Mouse (Mus musculus): ENCODE data around the gene Susd1. TPM values are rescaled to one million over a fixed set of nuclear protein-coding genes. Genes with fewer than 3 reads are reported as not detected.

The Susd1 gene
- total RNA-seq (2014; fragmentation: Nextera tagmentation) (63.2 and 74.8 TPM in 2 replicates), total RNA-seq (2017) (94.4 and 95.7 TPM in 2 replicates)

GRCm38 (mm10) chr4:59437990-59438854 is at the start of gene Susd1:
Gene Susd1, minus strand, starts transcription at chr4:59438633.
- ATAC-seq (replicated peaks; ENCODE audit: poor library complexity, severe bottlenecking) = peak; percentile 34

DNA sequence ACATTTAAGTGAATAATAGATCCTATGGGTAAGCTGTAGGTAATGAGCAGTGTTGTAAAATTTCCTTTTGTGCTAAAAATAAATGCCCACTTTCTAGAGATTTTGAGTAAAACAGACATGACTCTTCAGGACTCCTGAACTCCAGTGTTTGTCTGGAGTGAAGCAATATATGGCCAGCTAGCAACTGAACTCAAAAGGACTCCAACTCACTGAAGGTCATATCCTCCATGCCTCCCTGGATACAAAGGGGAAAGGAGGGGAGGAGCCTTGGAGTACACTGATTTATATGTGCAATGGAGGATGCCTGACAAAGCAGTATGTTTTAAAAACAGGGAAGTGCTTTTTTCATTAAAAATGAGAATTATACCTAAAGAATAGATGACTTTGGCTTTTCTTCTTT is 32.9 kb upstream of the Susd1 start:
- no peak; the same call in 1 of the 2 replicates for ATAC-seq (replicated peaks; ENCODE audit: poor library complexity, severe bottlenecking)

DNA sequence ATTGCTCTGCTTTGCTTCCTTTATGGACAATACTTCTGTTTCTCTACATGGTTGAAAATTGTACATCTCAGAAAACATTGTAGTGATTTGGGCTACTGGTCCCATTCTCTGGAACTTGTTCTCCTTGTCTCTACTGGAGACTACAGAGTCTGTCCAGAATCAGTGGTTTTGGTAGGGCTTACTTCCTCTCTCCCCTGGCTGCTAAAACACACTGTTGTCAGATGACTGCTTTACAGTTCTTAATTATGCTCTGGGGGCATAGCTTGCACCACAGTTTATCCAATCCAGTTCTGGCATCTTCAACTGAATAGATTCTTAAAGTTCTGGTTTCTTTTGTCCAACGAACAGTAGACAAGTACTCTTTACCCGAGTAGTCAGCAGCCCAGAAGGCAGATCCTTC is 27.0 kb upstream of the Susd1 start:
- peak; percentile 90 for ATAC-seq (replicated peaks; ENCODE audit: poor library complexity, severe bottlenecking)

DNA sequence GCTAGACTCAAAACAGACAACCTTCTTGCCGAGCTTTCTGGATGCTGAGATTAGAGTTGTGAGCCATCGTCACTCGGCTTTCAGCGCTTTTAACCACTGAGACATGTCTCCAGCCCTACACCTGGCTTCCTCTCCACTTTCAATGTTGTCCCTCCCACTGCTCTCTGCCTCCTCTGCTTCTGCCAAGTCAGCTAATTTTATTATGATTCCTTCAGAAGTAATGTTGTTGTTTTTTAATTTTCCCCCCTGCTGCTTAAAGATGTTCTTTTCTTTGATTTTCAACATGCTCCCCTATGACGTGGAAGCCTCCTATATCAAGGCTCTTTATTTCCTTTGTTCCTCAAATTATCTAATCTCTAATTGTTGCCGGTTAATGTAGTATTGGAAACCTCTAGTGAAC is 26.2 kb upstream of the Susd1 start:
- ATAC-seq (replicated peaks; ENCODE audit: poor library complexity, severe bottlenecking) = no peak

- no peak for ATAC-seq (replicated peaks; ENCODE audit: poor library complexity, severe bottlenecking)
Observed at GRCm38 (mm10) chr4:59462494-59462893, 24.1 kb upstream of the Susd1 start.

DNA sequence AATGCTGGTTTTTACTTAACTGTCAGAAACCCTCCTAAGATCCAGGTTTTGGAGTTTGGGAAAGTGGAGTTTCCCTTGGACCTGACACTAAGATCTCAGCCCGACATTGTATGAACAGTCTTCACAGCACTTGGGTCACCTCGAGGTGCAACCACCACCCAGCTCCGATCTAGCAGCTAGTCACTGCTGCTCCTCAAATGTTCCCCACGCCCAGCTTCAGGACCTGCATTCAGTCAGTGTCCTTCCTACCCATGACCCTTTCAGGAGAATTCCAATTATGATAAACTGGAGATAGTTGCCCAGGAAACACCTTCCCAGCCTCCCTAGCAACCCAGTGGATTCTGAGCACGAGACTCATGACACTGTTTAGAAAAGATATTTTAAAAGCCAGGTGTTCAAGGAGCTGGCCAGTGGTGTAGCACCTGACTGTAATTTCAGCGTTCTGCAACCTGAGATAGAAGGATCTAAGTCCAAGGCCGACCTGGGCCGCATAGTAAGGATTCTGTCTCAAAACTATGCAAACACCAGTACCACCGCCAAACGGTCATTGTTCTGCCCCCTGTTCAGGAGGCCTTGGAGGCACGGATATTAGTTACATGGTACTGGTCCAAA is 22.8 kb upstream of the Susd1 start:
- ATAC-seq (replicated peaks; ENCODE audit: poor library complexity, severe bottlenecking) = no peak

DNA sequence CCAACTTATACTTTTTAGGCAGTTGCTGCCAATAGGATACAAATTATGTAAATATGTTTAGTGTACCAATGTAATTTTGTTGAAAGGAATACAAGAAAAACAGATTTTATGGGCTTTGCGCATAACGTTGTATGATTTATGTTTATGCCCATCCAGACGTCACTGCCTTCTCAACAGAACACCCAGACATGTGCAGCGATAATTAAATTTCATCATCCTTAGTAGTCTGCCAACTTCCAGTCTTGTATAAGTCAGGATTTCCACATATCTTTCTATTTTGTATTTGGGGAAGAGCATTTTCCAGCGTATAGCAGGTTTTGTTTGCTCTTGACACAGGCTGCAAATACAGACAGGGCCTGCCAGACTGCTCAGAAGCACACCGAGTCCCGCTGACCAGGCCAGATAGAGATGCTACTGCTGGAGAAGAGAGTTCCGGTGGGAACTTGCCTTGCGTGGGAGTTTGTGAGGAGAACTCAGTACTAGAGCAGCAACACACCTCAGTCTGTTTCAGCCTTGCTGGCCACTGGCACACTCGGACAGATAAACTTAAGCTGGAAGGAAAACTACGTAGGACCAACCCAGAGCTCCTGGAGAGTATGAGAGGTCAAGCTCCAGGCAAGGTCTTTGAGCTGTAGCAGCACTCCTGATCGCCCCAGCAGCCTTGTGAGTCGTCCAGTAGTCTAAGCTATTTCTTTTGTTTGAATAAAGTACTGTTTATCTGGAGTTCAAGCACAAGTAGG is 21.0 kb upstream of the Susd1 start:
- ATAC-seq (replicated peaks; ENCODE audit: poor library complexity, severe bottlenecking) = peak; percentile 58

- peak; percentile 57 for ATAC-seq (replicated peaks; ENCODE audit: poor library complexity, severe bottlenecking)
Observed at GRCm38 (mm10) chr4:59457941-59458340, 19.5 kb upstream of the Susd1 start.

GRCm38 (mm10) chr4:59457091-59457490 is 18.7 kb upstream of the Susd1 start:
- ATAC-seq (replicated peaks; ENCODE audit: poor library complexity, severe bottlenecking) = no peak

- ATAC-seq (replicated peaks; ENCODE audit: poor library complexity, severe bottlenecking) = peak; percentile 65
Observed at GRCm38 (mm10) chr4:59455465-59455864, 17.0 kb upstream of the Susd1 start.

DNA sequence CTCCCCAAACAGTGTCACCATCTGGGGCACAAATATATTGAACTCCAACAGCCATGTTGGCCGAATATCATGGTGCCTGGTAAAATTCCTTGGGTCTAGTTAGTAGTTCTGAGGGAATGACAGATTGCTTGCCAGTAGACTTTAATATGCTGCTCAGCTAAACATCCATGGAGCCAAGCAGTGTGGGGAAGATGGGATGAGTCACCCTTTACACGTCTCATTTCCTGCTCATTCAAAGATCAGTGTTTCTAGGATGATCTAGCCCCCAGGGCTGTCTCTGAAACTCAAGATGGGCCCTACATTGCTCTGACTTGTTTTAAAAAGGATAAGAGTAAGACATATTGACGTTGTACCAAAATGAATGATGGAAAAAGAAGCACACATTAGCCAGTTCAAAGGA is 15.6 kb upstream of the Susd1 start:
- no peak for ATAC-seq (replicated peaks; ENCODE audit: poor library complexity, severe bottlenecking)

DNA sequence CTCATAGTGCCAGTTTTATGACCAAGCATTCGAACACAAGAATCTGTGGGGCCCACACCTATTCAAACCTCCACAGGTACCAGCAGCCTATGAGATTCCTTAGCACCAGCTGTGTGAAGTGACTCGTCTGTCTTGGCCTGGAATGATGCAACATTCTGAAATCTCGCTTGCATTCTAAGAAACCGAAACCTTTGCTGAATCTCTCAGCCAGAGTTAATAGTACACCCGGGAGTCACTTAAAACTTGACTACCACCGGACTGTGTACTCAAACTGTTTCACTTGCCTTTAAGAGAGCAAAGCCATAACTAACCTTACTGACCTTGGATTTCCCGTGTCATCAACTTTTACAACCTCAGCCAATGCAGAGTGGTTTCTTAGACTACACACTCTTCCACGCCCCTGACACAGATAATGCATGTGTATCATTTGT is 14.1 kb upstream of the Susd1 start:
- peak; percentile 47 for ATAC-seq (replicated peaks; ENCODE audit: poor library complexity, severe bottlenecking)

DNA sequence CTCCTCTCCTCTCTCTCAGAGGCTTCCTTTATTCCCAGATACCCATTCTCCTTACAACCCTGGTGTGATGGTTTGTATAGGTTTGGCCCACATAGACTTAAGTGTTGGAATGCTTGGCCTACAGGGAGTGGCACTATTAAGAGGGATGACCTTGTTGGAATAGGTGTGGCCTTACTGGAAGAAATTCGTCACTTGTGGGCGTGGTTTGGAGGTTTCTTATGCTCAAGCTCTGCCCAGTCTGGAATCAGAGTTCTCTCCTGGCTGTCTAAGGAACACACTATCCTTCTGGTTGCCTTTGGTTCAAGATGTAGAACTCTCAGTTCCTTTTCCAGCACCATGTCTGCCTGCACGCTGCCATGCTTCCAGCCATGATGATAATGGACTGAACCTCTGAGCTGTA is 12.5 kb upstream of the Susd1 start:
- no peak for ATAC-seq (replicated peaks; ENCODE audit: poor library complexity, severe bottlenecking)

- 0 out of 2 replicates have a peak, but pooled peaks have one; percentile 26 for ATAC-seq (replicated peaks; ENCODE audit: poor library complexity, severe bottlenecking)
Observed at GRCm38 (mm10) chr4:59450234-59450854, 11.9 kb upstream of the Susd1 start.

GRCm38 (mm10) chr4:59447296-59447695 is 8.9 kb upstream of the Susd1 start:
- no peak for ATAC-seq (replicated peaks; ENCODE audit: poor library complexity, severe bottlenecking)

DNA sequence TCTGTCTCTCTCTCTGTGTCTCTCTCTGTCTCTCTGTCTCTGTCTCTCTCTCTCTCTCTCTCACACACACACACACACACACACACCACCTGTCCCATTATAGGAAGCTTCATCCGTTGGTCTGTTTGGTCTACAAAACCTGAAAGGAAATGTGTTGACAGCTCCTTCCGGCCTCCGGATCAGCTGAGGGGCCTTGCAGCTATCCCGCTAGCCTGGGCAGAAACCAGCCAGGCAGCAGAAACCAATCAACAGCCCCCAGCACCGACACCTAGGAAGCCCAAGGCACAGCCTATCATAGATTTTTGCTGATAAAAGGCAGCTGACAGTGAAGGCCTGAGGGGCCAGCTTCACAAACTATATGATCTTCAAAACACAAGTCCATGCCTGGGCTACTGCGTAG is 7.1 kb upstream of the Susd1 start:
- peak; percentile 50 for ATAC-seq (replicated peaks; ENCODE audit: poor library complexity, severe bottlenecking)

DNA sequence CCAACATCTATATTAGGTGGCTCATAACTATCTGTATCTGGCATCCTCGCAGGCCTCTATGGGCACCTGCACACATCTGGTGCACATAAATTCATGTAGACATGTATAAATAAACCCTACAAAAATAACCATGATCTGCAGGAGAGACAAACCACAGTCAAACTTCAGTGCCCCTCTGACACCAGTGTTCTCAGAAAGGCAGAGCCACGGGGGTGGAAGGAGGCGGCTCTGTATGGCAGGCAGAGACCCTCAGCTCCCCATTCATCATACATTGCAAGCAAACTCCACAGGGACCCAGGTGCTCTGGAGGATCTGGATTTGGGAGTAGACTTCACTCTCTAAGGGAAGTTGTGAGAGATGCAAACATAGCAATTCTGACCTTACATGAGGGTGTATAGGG is 6.6 kb upstream of the Susd1 start:
- no peak for ATAC-seq (replicated peaks; ENCODE audit: poor library complexity, severe bottlenecking)

DNA sequence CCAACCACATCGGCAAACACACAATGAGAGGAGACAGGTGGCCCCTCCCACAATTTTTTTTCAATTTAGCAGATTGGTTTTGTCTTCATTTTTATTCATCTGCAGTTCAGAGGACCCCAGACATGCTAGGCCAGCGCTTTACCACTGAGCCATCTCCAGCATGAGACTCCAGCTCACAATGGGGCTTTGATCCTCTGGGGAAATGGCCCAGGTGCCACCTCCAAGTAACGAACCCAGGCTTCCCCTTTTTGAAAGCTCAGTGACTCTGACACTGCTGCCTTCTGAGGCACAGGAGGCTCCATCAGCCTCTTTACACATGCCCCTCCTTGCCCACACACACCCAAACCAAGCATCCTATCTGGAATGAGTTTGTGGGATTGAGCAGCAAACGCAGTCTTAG is 5.7 kb upstream of the Susd1 start:
- peak; percentile 38 for ATAC-seq (replicated peaks; ENCODE audit: poor library complexity, severe bottlenecking)

GRCm38 (mm10) chr4:59441265-59441664 is 2.8 kb upstream of the Susd1 start:
- ATAC-seq (replicated peaks; ENCODE audit: poor library complexity, severe bottlenecking) = peak; percentile 40

GRCm38 (mm10) chr4:59439960-59440359 is 1.5 kb upstream of the Susd1 start:
- peak; percentile 70 for ATAC-seq (replicated peaks; ENCODE audit: poor library complexity, severe bottlenecking)
